In genomic region chr3:89570362-89570761, GRCm38 (mm10) we compare ENCODE assay signal across 24 mouse cellular contexts. TPM values are rescaled to one million over a fixed set of nuclear protein-coding genes. Genes with fewer than 3 reads are reported as not detected.
DNase-seq lines count a peak whose midpoint lies in the region; ATAC-seq and TF ChIP-seq lines count a peak whose summit lies in the region.
"Had no signal": no experiment of that assay in that cellular context is flagged by ENCODE, and none has a peak within 500 bp of the region (broad histone marks: within the 10 kb centered on the region; RNA-seq: fewer than 3 reads in every experiment).

No protein-coding gene starts in this region.

- H3K79me2 ChIP-seq in MEL (ENCODE audit: control insufficient read depth, insufficient read depth, low read length, poor library complexity), result no peaks in the 10 kb centered on the region

- TF ChIP-seq RAD21 in MEL (IDR thresholded peaks at IDR 0.05; ENCODE audit: low read depth, low read length), result no peak

- H3K27ac ChIP-seq in heart, embryonic 10.5 days, result peak overlapping the region; percentile 36; the same call in 1 of the 2 replicates
- peak overlapping the region; percentile 74 for H3K27ac ChIP-seq in MEL (ENCODE audit: control insufficient read depth, low read depth, low read length)
- H3K27ac ChIP-seq in liver, embryonic 12.5 days, result peak overlapping the region; percentile 75
- peak overlapping the region; percentile 58; the same call in 1 of the 2 replicates for H3K27ac ChIP-seq in liver, embryonic 16.5 days (ENCODE audit: low read length)
- H3K27ac ChIP-seq: embryonic facial prominence, embryonic 13.5 days; forebrain, embryonic 12.5 days; heart, adult 2 months; hindbrain, embryonic 10.5 days; hindbrain, embryonic 15.5 days had no signal

- no peak for TF ChIP-seq CTCF in MEL (IDR thresholded peaks at IDR 0.05 in 2 of 3, conservative IDR thresholded peaks at IDR 0.05 in 1 of 3; ENCODE audit: control insufficient read depth in 1 of 3, insufficient read depth in 1 of 3, low read depth in 2 of 3, low read length in 3 of 3, poor library complexity in 1 of 3, severe bottlenecking in 1 of 3)

- 16% methylated on average over 3 of the region's 3 CpGs for WGBS in heart, embryonic 10.5 days
- 7% methylated on average over 3 of the region's 3 CpGs for WGBS in liver, embryonic 12.5 days (ENCODE audit: insufficient replicate concordance)
- 16% methylated on average over 3 of the region's 3 CpGs for WGBS in liver, embryonic 16.5 days (ENCODE audit: insufficient replicate concordance)

- H3K27me3 ChIP-seq in heart, embryonic 10.5 days (ENCODE audit: insufficient read depth, poor library complexity, severe bottlenecking), result peaks cover 35% of the 10 kb centered on the region
- H3K27me3 ChIP-seq in MEL (ENCODE audit: control insufficient read depth in 1 of 2, insufficient read depth in 2 of 2, low read length in 2 of 2), result no peaks in the 10 kb centered on the region; a peak in 1 of 4 replicates
- H3K27me3 ChIP-seq in liver, embryonic 12.5 days (replicated peaks), result peaks cover 4% of the 10 kb centered on the region; the same call in 1 of the 2 replicates
- H3K27me3 ChIP-seq in liver, embryonic 16.5 days (ENCODE audit: control insufficient read depth, insufficient read depth, low read depth, low read length), result no peaks in the 10 kb centered on the region
- H3K27me3 ChIP-seq: embryonic facial prominence, embryonic 13.5 days; forebrain, embryonic 12.5 days; hindbrain, embryonic 15.5 days had no signal

- DNase-seq in heart, embryonic 10.5 days (ENCODE audit: low spot score), result no peak
- DNase-seq in heart, adult 18-20 months, result no peak
- DNase-seq in MEL (ENCODE audit: low read depth, low spot score), result peak; percentile 78
- no peak for DNase-seq in gastrocnemius, adult 8-10 months (ENCODE audit: low spot score in 2 of 2)
- DNase-seq: adrenal gland, postnatal 25 days; B cell, adult 2 months; cerebellum, adult 11-12 months; cerebellum, adult 9-11 months; cerebellum, postnatal 36 days; gastrocnemius, postnatal 10 days; heart, adult 2 months had no signal

- H3K4me3 ChIP-seq in heart, embryonic 10.5 days, result no peak overlapping the region
- H3K4me3 ChIP-seq in MEL (ENCODE audit: control insufficient read depth in 1 of 2, insufficient read depth in 1 of 2, low read depth in 2 of 2, low read length in 2 of 2), result peak overlapping the region; percentile 2 to 10; a peak in 2 of 4 replicates
- H3K4me3 ChIP-seq in liver, embryonic 12.5 days, result 0 out of 2 replicates have a peak overlapping the region, but pooled peaks have one; percentile 4
- H3K4me3 ChIP-seq in liver, embryonic 16.5 days (ENCODE audit: low read depth, low read length), result no peak overlapping the region
- H3K4me3 ChIP-seq: embryonic facial prominence, embryonic 13.5 days; forebrain, embryonic 12.5 days; heart, adult 2 months; heart, embryonic 12.5 days; hindbrain, embryonic 10.5 days; hindbrain, embryonic 15.5 days had no signal

- H3K4me1 ChIP-seq in heart, embryonic 10.5 days, result peaks cover 25% of the 10 kb centered on the region
- peaks cover 11 to 34% of the 10 kb centered on the region in 2 experiments for H3K4me1 ChIP-seq in MEL (ENCODE audit: control insufficient read depth in 1 of 2, insufficient read depth in 2 of 2, low read length in 2 of 2)
- peaks cover 60% of the 10 kb centered on the region for H3K4me1 ChIP-seq in liver, embryonic 12.5 days
- peaks cover 22% of the 10 kb centered on the region for H3K4me1 ChIP-seq in liver, embryonic 16.5 days (ENCODE audit: control insufficient read depth, low read depth, low read length)

- H3K9ac ChIP-seq in MEL (ENCODE audit: control insufficient read depth, low read depth, low read length, poor library complexity, severe bottlenecking), result peak overlapping the region; percentile 1; the same call in 1 of the 2 replicates
- peak overlapping the region; percentile 15; the same call in 1 of the 2 replicates for H3K9ac ChIP-seq in liver, embryonic 12.5 days
- H3K9ac ChIP-seq in liver, embryonic 16.5 days (ENCODE audit: low read depth, low read length), result no peak overlapping the region; the same call in 1 of the 2 replicates
- H3K9ac ChIP-seq: embryonic facial prominence, embryonic 13.5 days; forebrain, embryonic 12.5 days; heart, embryonic 12.5 days; hindbrain, embryonic 15.5 days had no signal

- H3K4me2 ChIP-seq in liver, embryonic 12.5 days, result peak overlapping the region; percentile 52
- peak overlapping the region; percentile 36; the same call in 1 of the 2 replicates for H3K4me2 ChIP-seq in liver, embryonic 16.5 days (ENCODE audit: low read depth, low read length)
- H3K4me2 ChIP-seq: embryonic facial prominence, embryonic 13.5 days; forebrain, embryonic 12.5 days; heart, embryonic 12.5 days; hindbrain, embryonic 15.5 days had no signal

- no peaks in the 10 kb centered on the region for H3K36me3 ChIP-seq in heart, embryonic 10.5 days
- peaks cover 0 to 22% of the 10 kb centered on the region in 2 experiments; a peak in 2 of 4 replicates for H3K36me3 ChIP-seq in MEL (ENCODE audit: control insufficient read depth in 1 of 2, insufficient read depth in 2 of 2, low read length in 2 of 2)
- H3K36me3 ChIP-seq in liver, embryonic 12.5 days, result no peaks in the 10 kb centered on the region
- H3K36me3 ChIP-seq in liver, embryonic 16.5 days (ENCODE audit: control insufficient read depth, insufficient read depth), result no peaks in the 10 kb centered on the region
- H3K36me3 ChIP-seq: embryonic facial prominence, embryonic 13.5 days; forebrain, embryonic 12.5 days; G1E; heart, embryonic 12.5 days; hindbrain, embryonic 10.5 days; hindbrain, embryonic 15.5 days had no signal

- no peak for TF ChIP-seq POLR2A in MEL (IDR thresholded peaks at IDR 0.05; ENCODE audit: control insufficient read depth in 1 of 2, insufficient read depth in 1 of 2, low read depth in 1 of 2, low read length in 2 of 2, poor library complexity in 1 of 2)

- no peaks in the 10 kb centered on the region for H3K9me3 ChIP-seq in heart, embryonic 10.5 days
- H3K9me3 ChIP-seq in MEL (replicated peaks; ENCODE audit: insufficient read depth, low read length), result no peaks in the 10 kb centered on the region
- no peaks in the 10 kb centered on the region for H3K9me3 ChIP-seq in liver, embryonic 12.5 days (replicated peaks)
- H3K9me3 ChIP-seq in liver, embryonic 16.5 days (replicated peaks; ENCODE audit: control insufficient read depth, low read length), result no peaks in the 10 kb centered on the region
- H3K9me3 ChIP-seq: forebrain, embryonic 12.5 days; G1E; hindbrain, embryonic 15.5 days had no signal

- TF ChIP-seq EP300 in MEL (IDR thresholded peaks at IDR 0.05; ENCODE audit: low read depth in 1 of 2, low read length in 2 of 2), result peak; percentile 68 to 80; a peak in 3 of 4 replicates

- peak; percentile 68 for ATAC-seq in liver, embryonic 12.5 days
- ATAC-seq in liver, embryonic 16.5 days (ENCODE audit: low read depth), result peak; percentile 68
- no peak for ATAC-seq in monocyte, adult 5-6 weeks (replicated peaks; ENCODE audit: insufficient number of reproducible peaks, low FRiP score, low TSS enrichment, poor library complexity, severe bottlenecking)
- ATAC-seq: activated CD4-positive, CD25-positive, alpha-beta regulatory T cell, adult 4 months; CD4-positive, CD25-positive, alpha-beta regulatory T cell, adult 4 months; inflammation-experienced regulatory T-cells, adult 6 months; Patski had no signal

TF ChIP-seq in MEL, 35 proteins besides CTCF, POLR2A, EP300 and RAD21:
- TF ChIP-seq GATA1 (IDR thresholded peaks at IDR 0.05; ENCODE audit: low read depth, low read length), result peak; percentile 92
- no peak for TF ChIP-seq SMC3 (IDR thresholded peaks at IDR 0.05; ENCODE audit: low read depth, low read length)
- TF ChIP-seq ETS1 (IDR thresholded peaks at IDR 0.05; ENCODE audit: low read depth, low read length), result peak; percentile 79
- no peak for TF ChIP-seq NELFE (IDR thresholded peaks at IDR 0.05; ENCODE audit: low read depth, low read length)
- TF ChIP-seq TBP (IDR thresholded peaks at IDR 0.05; ENCODE audit: low read depth, low read length), result 0 out of 2 replicates have a peak, but pooled peaks have one; percentile 15
- TF ChIP-seq POLR2AphosphoS2 (IDR thresholded peaks at IDR 0.05; ENCODE audit: low read length), result no peak
- TF ChIP-seq ZKSCAN1 (IDR thresholded peaks at IDR 0.05; ENCODE audit: low read depth, low read length), result no peak
- TF ChIP-seq BHLHE40 (IDR thresholded peaks at IDR 0.05; ENCODE audit: borderline replicate concordance, low read depth, low read length), result peak; percentile 78; the same call in 1 of the 2 replicates
- no peak for TF ChIP-seq USF2 (IDR thresholded peaks at IDR 0.05; ENCODE audit: borderline replicate concordance in 1 of 2, insufficient read depth in 1 of 2, low read depth in 1 of 2, low read length in 2 of 2)
- TF ChIP-seq RCOR1 (IDR thresholded peaks at IDR 0.05; ENCODE audit: low read depth, low read length), result no peak
- 0 out of 2 replicates have a peak, but pooled peaks have one; percentile 10 for TF ChIP-seq SIN3A (IDR thresholded peaks at IDR 0.05; ENCODE audit: low read length)
- peak; percentile 41; the same call in 1 of the 2 replicates for TF ChIP-seq TCF12 (IDR thresholded peaks at IDR 0.05; ENCODE audit: low read depth, low read length)
- no peak for TF ChIP-seq MAX (IDR thresholded peaks at IDR 0.05; ENCODE audit: low read length)

RNA-seq across cellular contexts. Expression of gene Kcnn3, which starts 50.4 kb away (rescaled TPM):
- polyA plus RNA-seq in heart, embryonic 10.5 days (2016; fragmentation: Nextera tagmentation; extraction: Ambion mirVana), result 0.58 and 1.1 TPM in 2 replicates
- 1 to 10 TPM; 1.5 to 2.0 TPM for total RNA-seq in heart, adult 18-20 months (2021)
- total RNA-seq in MEL (2012; rRNA removed), result not detected in 2 replicates
- polyA plus RNA-seq in MEL (2012; ENCODE audit: insufficient read depth in 1 of 2, insufficient read length in 2 of 2, low read depth in 1 of 2, low replicate concordance in 2 of 2, missing spikeins in 1 of 2), result under 1 TPM in 1 of 2 experiments, not detected in 1; 0.04 TPM
- polyA plus RNA-seq in liver, embryonic 12.5 days (2016; fragmentation: Nextera tagmentation; extraction: Ambion mirVana), result 0.12 TPM in 1 of 2 replicates, not detected in the other
- polyA plus RNA-seq in liver, embryonic 16.5 days (2015; fragmentation: Nextera tagmentation; extraction: Ambion mirVana), result 0.05 TPM in 1 of 2 replicates, not detected in the other
- 1 to 10 TPM; 1.3 to 2.3 (median 1.8) TPM for total RNA-seq in gastrocnemius, adult 8-10 months (2022)
- not detected in 3 replicates for total RNA-seq in monocyte, adult 5-6 weeks (2017)
- polyA plus RNA-seq: activated CD4-positive, CD25-positive, alpha-beta regulatory T cell, adult 4 months; CD4-positive, CD25-positive, alpha-beta regulatory T cell, adult 4 months; G1E; inflammation-experienced regulatory T-cells, adult 6 months had no signal

Comparison
In these comparisons a context has a peak if more than half of its experiments do, and no peak if none do; other contexts are left out.
1. H3K4me3 ChIP-seq: peak in MEL (2 of 2) and liver, embryonic 12.5 days (single experiment); none in heart, embryonic 10.5 days (single experiment) and liver, embryonic 16.5 days (single experiment).
2. Peak in every context shown above with its lines, with median percentiles within 50 percentile points of each other: H3K27ac ChIP-seq.